Mouse (Mus musculus) forebrain, embryonic 12.5 days (tissue): ENCODE measurements around the gene Oxsr1. TPM values are rescaled to one million over a fixed set of nuclear protein-coding genes. Genes with fewer than 3 reads are reported as not detected.

Experiments used
- ATAC-seq: fragments of 200-750 bp; cut with Nextera tagmentation; 2 replicates; pipeline ENCODE4 v1.8.0; 2017; ENCODE audit warnings: moderate TSS enrichment; ENCODE audit not compliant: low FRiP score
- H3K27ac ChIP-seq: fragments of 300-500 bp; sonication (generic); 2 replicates; pipeline ENCODE4 v1.5.1; 2016; ENCODE audit warnings: mild to moderate bottlenecking
- H3K27me3 ChIP-seq: fragments of 300-500 bp; sonication (generic); 2 replicates; pipeline ENCODE4 v1.6.1; 2016; ENCODE audit warnings: mild to moderate bottlenecking
- H3K36me3 ChIP-seq: fragments of 300-500 bp; sonication (generic); replicated peaks from 2 replicates; pipeline ENCODE4 v1.6.1; 2016; ENCODE audit warnings: mild to moderate bottlenecking
- H3K4me1 ChIP-seq: fragments of 300-500 bp; sonication (generic); 2 replicates; pipeline ENCODE4 v1.6.1; 2016
- H3K4me2 ChIP-seq: fragments of 300-500 bp; sonication (generic); 2 replicates; pipeline ENCODE4 v1.6.1; 2016; ENCODE audit warnings: mild to moderate bottlenecking, moderate library complexity
- H3K4me3 ChIP-seq: fragments of 300-500 bp; sonication (generic); replicated peaks from 2 replicates; pipeline ENCODE4 v1.5.1; 2016; ENCODE audit warnings: mild to moderate bottlenecking
- H3K9ac ChIP-seq: fragments of 300-500 bp; sonication (generic); 2 replicates; pipeline ENCODE4 v1.6.1; 2016; ENCODE audit warnings: mild to moderate bottlenecking
- H3K9me3 ChIP-seq: fragments of 300-500 bp; sonication (generic); 2 replicates; pipeline ENCODE4 v1.6.1; 2016
- WGBS: fragments of 180-500 bp; shearing (Covaris S2); methylation state at CpG from one replicate; pipeline ENCODE4 v1.1.7; 2016; 5-methylcytosine and 5-hydroxymethylcytosine counted together
- polyA plus RNA-seq: library from polyadenylated mRNA; unstranded; fragments of >200 nt; fragmentation: Nextera tagmentation; extraction: Ambion mirVana; gene quantifications from 2 replicates; pipeline ENCODE4 v1.2.1, GENCODE M21; 2016

Gene Oxsr1
- polyA plus RNA-seq, 1 experiment from 2014 or later = 21.6 TPM

DNA sequence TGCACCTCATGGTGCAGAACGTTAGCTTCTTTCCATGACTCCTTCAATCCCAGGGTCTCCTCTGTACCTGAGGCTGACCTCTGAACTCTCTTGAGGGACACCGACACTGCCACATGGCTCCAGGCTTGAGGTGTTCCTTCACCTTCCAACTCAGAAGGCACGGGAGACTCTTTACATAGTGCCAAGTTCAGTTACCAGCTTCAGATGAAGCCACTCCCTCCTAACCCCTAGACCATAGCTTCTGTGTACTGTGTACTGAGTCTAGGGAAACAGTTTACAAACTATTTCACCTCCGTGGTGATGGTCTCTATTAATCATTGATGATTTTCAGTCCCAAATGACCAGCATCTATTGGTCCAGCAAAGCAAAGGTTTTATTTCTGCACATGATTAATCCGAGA is 120.6 kb downstream of the Oxsr1 start:
- WGBS = 84% methylated on average over 5 of the region's 5 CpGs
- ATAC-seq = no peak
- Histone ChIP-seq H3K9me3 (peaks cover 10% of the 10 kb centered on the region; the same call in 1 of the 2 replicates), H3K27me3 (no peaks in the 10 kb centered on the region), H3K36me3 (no peaks in the 10 kb centered on the region), H3K27ac (no peak overlapping the region), H3K4me2 (no peak overlapping the region), H3K9ac (no peak overlapping the region), H3K4me1 (no peaks in the 10 kb centered on the region), H3K4me3 (no peak overlapping the region)

DNA sequence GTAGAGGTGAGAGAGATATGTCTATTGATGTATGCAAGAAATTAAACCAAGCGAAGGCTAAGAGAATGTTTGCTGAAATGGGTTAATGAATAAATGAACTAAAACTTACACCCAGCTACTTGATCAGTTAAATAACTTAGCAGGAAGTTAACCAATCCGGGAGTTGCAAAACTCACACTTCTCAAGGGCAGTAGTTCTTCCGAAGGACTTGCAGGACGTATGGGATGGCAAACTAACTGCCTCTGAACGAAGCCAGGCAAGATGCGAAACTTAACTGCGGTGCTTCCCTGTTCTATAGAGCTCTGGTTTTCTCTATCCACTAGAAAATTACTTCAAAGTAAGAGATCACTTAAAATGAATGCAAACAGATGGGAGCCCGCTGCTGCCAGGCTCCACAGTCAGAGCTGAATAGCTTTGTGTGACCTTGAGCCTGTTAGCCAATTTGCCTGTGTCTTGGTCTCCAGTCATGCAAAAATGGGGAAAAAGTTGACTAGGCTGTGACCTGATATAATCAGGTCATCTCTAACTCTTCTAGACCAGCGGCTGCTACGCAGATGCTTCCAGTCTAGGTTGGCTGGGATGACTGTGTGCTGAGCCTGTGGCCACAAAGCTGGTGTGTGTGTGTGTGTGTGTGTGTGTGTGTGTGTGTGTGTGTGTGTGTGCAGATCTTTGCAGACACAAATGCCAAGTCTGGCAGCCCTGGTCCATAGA is 122.9 kb downstream of the Oxsr1 start:
- Histone ChIP-seq H3K4me1 (no peaks in the 10 kb centered on the region), H3K4me2 (no peak overlapping the region), H3K4me3 (no peak overlapping the region), H3K27ac (no peak overlapping the region), H3K9me3 (peaks cover 6% of the 10 kb centered on the region; the same call in 1 of the 2 replicates), H3K27me3 (no peaks in the 10 kb centered on the region), H3K36me3 (no peaks in the 10 kb centered on the region), H3K9ac (no peak overlapping the region)
- no peak for ATAC-seq
- 84% methylated on average over 10 of the region's 10 CpGs for WGBS

DNA sequence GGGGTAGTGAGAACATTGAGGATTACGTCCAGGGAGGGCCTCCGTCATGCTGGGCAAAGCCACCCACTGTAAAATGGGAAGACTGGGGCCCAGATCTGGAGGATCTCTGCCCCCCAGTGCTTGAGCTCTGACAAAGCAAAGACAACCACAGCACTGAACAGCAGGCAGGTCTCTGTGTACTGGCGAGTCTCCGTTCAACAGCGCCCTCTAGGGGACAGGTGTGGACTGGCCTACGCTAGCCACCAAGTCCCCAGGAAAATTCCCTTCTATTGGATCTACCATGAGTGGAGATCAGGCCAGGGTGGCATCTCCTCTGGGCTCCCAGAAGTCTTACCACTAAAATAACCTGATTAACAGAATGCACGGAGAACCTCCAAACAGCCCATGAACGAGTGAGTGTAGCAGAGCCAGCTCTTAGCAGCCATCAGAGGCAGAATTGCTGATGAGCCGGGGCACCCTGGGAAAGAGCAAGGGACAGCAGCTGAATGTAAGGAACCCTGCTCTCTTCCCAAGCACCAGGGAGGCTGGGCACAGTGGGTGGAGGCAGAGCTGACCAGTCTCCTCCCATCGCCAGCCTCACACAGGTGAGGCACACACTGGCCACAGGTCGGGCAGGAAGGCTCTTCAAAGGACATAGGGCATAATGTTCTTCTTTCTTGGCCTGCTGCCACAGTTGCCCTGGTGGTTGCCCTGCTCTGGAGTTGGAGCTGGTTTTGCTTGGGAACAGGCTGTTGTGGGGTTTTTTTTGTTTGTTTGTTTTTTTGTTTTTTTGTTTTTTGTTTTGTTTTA is 129.8 kb downstream of the Oxsr1 start:
- H3K27me3 ChIP-seq = no peaks in the 10 kb centered on the region
- H3K4me1 ChIP-seq = no peaks in the 10 kb centered on the region
- no peak for ATAC-seq
- H3K36me3 ChIP-seq = no peaks in the 10 kb centered on the region
- WGBS = 35% methylated on average over 11 of the region's 11 CpGs
- no peak overlapping the region for H3K4me3 ChIP-seq
- H3K27ac ChIP-seq = no peak overlapping the region
- no peak overlapping the region for H3K4me2 ChIP-seq
- no peak overlapping the region for H3K9ac ChIP-seq
- H3K9me3 ChIP-seq = no peaks in the 10 kb centered on the region

Other genes with a start within 250 kb of the Oxsr1 start
- gene Plcd1, start 228.9 kb downstream of the Oxsr1 start, polyA plus RNA-seq = 11.0 and 16.8 TPM in 2 replicates
- 0.79 and 1.0 TPM in 2 replicates for gene Dlec1, start 219.9 kb downstream of the Oxsr1 start, polyA plus RNA-seq
- gene Acaa1b, start 165.3 kb downstream of the Oxsr1 start, polyA plus RNA-seq = 0.95 and 2.1 TPM in 2 replicates
- gene Gm47289, start 163.3 kb downstream of the Oxsr1 start, polyA plus RNA-seq = not detected in 2 replicates
- not detected in 2 replicates for gene Slc22a13, start 113.3 kb downstream of the Oxsr1 start, polyA plus RNA-seq
- 73.4 and 75.9 TPM in 2 replicates for gene Acaa1a, start 17.2 kb upstream of the Oxsr1 start, polyA plus RNA-seq
- 5.6 and 5.9 TPM in 2 replicates for gene Myd88, start 19.0 kb upstream of the Oxsr1 start, polyA plus RNA-seq
- gene Xylb, start 35.0 kb upstream of the Oxsr1 start, polyA plus RNA-seq = 7.0 and 7.4 TPM in 2 replicates
- gene Slc22a14, start 43.1 kb upstream of the Oxsr1 start, polyA plus RNA-seq = not detected in 2 replicates
- 86.0 and 104 TPM in 2 replicates for gene Acvr2b, start 79.7 kb upstream of the Oxsr1 start, polyA plus RNA-seq
- 45.8 and 47.3 TPM in 2 replicates for gene Exog, start 122.5 kb upstream of the Oxsr1 start, polyA plus RNA-seq